Mouse (Mus musculus) thymus, postnatal 36 days (tissue): Measurements from ENCODE around the gene Fau.
"Not testable (repeated sequence)": the region's sequence is repeated elsewhere in the genome, so short reads cannot be mapped to it uniquely, and the experiment has no call there.

Experiments used
- DNase-seq, 2 experiments: peaks; one replicate each; pipeline ENCODE4 v3.0.0; 2022; ENCODE audit warnings: mixed read lengths in 2 of 2

Gene Fau

GRCm38 (mm10) chr19:6057313-6058096 is at the start of gene Fau, which contains the start of gene Mrpl49:
Gene Fau, plus strand, starts transcription at chr19:6057844.
Gene Mrpl49, minus strand, starts transcription at chr19:6057785.
- peak; percentile 99 for DNase-seq

- DNase-seq: no peak
Observed at GRCm38 (mm10) chr19:6009137-6009536, 48.5 kb upstream of the Fau start.

- DNase-seq: no peak
Observed at GRCm38 (mm10) chr19:6013691-6014090, 44.0 kb upstream of the Fau start.

DNA sequence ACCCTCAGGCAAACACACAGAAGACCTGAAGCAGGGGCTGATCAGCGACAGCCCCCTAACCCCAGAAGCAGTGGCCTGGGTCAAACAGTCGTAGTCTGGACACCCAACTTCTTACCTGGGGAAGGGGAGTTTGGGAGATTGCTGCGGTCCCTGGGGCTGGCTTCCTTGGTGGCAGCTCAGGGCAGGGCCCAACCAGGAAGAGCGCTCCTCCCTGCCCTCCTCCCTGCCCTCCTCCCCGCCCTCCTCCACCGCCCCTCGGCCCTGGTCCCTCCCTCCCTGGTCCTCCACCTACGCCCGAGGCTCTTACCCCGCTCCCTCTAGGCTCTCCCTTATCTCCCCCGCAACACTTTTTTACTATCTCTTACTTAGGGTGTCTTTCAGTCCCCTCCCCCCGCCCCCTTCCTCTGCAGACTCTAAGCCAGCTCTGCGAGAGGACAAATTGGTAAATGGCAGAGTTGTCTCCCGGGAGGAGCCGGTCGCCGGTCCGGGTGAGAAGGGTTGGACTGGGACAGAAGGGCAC is 42.6 kb upstream of the Fau start:
- DNase-seq: peak; percentile 69

DNA sequence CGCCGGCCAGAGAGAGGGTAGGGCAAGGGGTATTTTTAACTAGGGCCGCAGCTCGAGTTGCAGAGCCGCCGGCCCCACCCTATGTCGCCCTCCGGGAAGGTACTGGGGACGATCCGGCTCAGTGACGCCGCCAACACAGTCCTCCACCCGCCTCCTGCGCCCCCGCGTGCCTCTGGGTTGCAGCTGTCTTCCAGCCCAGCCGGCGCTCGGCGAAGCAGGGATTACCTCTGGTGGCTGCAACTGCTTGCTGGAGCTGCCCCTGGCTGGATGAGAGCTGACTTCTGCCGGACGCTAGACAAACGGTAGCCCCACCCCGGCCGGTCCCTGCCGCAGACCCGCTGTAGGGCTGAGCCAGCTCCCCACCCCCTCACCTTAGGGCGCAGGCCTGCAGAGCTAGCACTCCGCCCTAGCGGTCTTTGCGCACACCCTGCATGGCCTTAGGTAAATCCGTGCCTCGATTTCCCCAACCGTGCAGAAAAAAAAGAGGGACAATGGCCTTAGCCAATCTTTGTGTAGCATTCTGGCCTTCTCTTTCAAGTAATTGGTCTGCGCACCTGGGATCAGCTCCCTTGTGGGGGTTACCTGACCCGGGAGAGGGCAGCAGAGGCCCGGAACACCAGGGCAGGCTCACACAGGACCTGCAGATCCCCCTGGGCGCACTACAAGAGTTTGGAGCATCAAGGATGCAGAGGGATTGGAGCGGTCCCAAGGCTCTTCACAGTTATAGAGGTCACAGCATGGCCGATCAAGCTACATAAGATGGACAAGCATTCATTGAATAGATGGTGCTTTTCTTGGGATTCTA is 41.9 kb upstream of the Fau start, which contains the start of gene Capn1:
Gene Capn1, minus strand, starts transcription at position 387 of the 805 bp plus-strand sequence.
- peak; percentile 86 to 87 for DNase-seq

DNA sequence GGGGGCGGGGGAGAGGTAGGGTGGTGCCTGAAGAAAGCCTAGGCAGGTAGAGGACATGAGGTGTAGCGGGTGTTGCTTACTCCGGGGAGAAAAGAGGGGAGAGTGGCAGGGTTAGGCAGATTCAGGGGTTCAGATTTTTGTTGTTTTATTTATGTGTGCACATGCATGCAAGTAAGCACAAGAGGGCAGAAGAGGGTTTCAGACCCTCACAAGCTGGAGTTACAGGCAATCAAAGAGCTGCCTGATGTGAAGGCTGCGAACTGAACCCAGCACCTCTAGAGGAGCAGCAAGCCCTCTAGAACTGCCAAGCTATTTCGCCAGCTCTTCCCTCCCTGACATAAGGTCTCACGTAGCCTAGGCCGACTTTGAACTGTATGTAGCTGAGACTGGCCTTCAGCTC is 41.1 kb upstream of the Fau start:
- DNase-seq: no peak

DNA sequence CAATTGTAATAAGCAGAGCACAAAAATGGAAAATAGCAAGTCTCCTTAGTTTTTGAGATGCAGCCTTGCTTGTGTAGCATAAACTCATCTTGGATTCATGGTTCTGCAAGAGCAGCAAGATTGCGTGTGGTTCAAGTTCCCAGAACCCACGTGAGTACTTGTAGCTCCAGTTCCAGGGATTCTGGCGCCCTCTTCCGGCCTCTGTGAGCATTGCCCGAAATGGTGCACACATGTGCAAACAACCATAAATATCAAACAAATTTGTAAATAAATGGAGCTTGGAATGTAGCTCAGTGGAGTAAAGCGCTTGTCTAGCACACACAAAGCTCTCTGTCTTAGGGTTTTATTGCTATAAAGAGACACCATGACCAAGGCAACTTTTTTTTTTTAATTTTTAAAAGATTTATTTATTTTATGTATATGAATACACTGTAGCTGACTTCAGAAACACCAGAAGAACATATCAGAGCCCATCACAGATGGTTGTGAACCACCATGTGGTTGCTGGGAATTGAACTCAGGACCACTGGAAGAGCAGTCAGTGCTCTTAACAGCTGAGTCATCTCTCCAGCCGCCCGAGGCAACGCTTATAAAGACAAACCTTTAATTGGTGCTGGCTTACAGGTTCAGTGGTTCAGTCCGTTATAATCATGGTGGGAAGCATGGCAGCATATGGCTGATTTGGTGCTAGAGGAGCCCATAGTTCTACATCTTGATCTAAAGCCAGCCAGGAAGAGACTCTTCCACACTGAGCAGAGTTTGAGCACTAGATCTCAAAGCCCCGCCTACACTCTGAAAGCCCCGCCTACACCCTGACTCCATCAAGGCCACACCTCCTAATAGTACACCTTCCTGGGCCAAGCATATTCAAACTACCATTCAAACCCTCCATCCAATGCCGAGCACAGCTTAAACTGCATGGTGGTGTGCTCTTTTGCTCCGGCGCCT is 39.2 kb upstream of the Fau start:
- peak; percentile 81 to 84 for DNase-seq

DNA sequence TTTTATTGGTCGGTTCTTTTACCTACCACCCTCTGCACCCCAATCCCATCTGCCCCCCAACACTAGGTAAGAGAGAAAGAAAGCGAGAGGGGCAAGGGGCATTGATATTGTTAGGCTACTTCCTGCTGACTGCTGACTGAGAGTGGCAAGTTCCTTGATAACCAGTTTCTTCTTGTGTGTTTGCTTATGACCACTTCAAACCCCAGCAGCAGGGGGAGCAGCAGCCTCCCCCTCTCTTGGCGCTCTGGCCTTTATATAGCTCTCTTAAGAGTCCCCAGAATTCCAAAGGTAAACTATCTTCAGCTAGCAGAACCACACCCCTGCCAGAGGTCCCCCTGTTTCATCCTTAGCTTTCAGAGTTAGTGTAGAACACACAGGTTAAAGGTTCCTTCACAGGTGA is 37.4 kb upstream of the Fau start:
- no peak for DNase-seq

DNA sequence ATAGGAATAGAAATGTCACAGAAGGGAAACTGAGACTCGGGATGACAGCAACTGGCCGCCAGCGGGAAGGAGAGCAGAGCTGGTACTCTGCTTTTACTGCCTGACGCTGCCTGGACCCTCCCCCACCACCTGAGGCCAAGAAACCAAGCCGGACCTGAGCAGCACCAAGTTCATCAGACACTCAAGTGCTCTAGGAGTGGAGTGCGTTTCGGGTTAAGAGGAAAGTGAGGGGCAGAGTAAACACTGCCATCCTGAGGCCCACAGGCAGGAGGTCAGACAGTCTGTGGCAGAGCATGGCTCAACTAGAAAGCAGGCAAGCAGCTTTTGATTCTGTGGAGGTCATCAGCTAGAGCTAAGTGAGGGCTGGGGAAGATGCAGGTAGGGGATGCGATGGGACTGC is 34.6 kb upstream of the Fau start:
- DNase-seq: no peak

- no peak for DNase-seq
Observed at GRCm38 (mm10) chr19:6023930-6024329, 33.7 kb upstream of the Fau start.

DNA sequence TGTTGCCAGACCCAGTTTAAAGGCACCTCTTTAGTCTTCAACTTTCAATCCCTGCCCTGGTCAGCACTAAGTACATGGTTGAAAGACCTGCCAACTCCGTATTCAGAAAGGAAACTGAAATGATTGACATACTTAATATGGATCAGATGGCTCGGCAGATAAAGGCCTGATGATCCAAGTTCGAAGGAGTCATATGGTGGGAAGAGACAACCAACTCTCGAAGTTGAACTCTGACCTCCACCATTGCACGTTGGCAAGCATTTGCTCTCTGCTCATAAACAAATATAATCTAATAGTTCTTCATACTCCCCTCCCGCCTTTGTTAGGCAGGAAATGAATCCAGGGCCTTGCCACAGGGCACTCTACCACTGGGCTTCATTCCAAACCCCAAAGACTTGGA is 28.7 kb upstream of the Fau start:
- no peak for DNase-seq

DNA sequence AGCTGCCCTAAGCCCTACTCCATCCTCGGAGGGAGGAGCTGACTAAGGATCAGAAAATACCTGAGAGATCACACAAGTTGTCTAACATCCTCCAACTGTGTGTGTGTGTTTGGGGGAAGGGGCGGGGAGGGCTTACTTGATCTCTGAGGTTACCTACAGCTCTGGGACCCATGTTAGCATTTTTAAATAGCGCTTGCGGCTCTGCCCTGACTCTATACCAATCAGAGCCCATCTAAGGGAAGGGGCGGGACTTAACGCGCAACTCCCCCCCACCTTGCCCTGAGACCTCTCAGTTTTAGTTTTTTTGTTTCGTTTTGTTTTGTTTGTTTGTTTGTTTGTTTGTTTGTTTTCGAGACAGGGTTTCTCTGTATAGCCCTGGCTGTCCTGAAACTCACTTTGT is 28.2 kb upstream of the Fau start:
- no peak for DNase-seq

DNA sequence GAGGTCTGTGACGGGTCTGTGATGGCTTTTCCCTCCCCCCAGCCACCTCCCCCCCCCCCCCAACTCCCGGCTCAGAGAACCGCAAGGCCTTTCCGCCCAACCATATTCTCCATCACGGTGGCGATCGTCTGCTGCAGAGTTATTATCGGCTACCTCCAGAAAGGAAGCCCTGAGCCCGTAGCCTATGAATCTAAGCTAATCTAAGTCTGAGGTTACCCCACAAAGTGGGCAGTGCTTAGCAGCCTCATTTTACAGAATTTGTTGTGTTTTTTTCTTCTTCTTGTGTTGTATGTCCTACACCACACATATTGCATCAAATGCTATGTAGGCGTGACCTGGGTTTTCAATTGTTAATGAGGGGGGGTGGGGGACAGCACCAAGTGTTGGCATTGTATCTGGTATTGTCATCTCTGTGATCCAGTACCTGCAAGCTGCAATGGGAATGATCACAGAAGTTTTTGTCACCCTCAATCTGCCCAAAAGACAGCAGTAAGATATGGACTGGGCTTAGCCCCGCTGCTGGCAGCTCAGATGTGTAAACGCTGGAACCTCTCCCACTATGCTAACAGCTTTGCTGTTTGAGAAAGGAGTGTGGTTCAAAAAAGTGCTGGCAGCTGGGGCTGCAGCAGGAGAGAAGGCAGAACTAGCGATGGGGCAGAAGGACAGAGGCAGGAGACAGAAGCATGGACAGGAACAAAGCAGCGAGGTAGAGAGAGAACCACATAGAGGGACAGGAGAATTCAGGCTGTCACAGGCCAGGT is 26.9 kb upstream of the Fau start:
- no peak for DNase-seq

DNA sequence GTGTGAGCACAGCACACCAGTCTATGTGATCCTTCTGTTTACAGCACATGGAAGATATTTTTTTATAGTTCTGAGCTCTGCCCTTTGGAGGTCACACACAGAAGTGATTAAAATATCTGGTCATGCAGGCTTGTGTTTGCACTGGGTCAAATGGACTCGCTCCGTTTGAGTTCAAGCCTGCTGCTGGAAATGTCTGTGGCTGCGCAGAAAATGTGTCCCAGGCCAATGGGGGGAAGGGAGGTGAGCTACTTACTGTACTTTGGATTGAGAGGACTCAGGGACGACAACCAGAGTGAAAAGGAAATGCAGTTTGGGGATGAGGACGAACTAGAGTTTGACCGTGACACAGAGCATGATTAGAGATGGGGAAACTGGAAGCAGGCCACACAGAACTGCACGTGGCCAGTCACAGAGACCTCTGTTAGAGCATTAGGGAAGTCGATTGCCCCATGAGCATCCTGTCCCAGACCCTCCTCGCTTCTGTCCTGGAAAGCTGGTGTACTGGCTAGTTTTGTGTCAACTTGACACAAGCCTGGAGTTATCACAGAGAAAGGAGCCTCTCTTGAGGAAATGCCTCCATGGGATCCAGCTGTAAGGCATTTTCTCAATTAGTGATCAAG is 21.6 kb upstream of the Fau start:
- DNase-seq: no peak

DNA sequence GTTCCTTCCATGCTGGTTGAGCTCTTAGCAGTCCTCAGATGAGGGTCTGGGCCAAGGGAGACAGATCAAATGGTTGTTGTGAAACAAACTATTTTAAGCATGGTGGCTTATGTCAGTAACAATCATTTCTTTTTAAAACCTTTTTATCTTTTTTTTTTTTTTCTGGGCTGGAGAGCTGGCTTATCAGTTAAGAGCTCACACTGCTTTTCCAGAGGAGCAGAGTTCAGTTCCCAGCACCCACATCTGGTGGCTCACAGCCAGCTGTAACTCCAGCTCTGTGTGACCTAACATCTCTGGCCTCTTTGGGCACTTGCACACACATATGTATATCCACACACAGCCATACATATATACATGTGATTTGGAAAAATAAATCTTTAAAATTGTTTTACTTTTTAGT is 19.9 kb upstream of the Fau start:
- DNase-seq: no peak

DNA sequence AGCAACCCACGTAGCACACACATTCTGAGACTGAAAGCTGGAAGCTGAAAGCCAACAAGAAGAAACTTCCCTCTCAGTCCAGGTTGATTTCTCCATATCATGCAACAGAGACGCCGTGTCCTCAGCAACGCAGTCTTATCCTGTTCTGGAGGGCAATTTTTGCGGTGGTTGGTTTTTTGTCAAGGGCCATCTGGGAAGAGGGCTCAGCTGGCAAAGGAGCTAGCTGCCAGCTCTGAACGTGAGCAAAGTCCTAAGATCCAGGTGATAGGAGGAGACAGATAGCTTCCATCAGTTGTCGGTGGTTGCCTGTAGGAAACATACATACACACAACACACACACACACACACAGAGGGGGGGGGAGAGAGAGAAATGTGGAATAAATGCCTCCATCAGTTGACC is 19.3 kb upstream of the Fau start:
- no peak for DNase-seq

DNA sequence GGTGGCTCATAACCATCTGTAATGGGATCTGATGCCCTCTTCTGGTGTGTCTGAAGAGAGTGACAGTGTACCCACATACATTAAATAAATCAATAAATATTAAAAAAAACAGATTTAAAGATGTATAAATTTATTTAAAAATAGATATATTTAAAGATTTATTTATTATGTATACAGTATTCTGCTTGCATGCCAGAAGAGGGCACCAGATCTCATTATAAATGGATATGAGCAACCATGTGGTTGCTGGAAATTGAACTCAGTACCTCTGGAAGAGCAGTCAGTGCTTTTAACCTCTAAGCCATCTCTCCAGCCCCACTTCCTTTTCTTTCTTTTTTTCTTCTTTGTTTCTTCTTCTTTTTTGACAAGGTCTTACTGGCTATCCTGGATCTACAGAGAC is 17.6 kb upstream of the Fau start:
- DNase-seq: no peak

DNA sequence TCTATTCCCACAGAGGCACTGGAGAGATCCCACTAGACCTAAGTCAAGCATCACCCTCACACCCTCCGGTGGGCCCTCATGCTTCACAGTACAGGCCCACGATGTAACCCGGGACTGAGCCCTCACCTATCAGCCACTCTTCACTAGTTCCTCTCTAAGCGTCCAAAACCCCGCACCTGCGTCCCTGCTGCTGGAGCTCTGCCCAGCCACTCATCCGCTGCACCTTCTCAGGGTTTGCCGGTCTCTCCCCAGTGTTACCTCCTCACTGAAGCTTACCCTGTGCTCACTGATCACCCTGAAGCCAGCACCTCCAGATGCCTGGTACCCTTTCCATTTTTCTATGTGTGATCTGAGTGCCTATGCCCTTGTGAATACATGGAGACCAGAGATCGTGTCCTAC is 15.4 kb upstream of the Fau start:
- no peak for DNase-seq

GRCm38 (mm10) chr19:6044102-6044501 is 13.5 kb upstream of the Fau start:
- DNase-seq: not testable (repeated sequence)

DNA sequence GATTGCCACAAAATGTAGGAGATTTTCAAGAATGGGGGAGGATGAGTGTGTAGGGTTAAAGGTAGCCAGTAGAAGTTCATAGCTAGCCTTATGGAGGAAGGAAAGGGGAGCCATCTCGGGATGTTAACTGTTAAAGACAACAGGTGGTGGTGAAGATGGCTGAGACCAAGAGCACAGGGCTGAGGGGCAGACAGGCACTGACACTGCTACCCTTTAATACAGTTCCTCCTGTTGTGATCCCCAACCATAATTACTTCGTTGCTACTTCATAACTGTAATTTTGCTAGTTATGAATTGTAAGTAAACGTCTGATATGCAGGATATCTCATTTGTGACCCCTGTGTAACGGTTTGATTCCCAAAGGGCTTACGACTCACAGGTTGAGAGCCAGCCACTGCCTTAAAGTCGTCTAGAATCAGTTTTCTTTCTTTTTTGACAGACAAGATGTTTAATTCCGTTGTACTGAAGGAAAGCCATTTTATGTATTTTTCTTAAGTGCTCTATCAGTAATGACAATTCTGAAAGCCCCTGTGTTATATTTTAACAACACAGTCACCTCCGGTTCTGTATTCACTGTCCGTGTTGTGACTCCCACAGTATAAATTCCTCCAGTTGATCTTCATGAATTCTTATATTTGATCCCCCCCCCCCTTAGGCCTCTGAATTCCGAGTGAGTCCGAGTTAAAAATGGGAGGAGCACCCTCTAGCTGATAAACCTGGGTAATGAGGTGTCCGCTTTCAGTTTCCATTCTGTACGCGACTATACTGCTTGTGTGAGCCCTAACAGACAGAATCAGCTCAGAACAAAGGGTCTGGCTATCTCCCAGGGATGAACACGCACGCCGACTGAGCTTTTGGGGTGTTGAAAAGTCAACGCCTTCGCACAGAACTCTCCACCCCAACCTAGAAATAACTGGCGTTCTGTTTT is 12.0 kb upstream of the Fau start:
- DNase-seq: no peak
